Mouse (Mus musculus): ENCODE results near the gene Nupl1. TPM values are rescaled to one million over a fixed set of nuclear protein-coding genes. Genes with fewer than 3 reads are reported as not detected.

Nupl1 gene
- polyA plus RNA-seq, 1 experiment from 2014 or later, result not detected

- H3K4me1 ChIP-seq, result no peaks in the 10 kb centered on the region
- DNase-seq (ENCODE audit: extremely low spot score, low spot score), result no peak
- peaks cover 27% of the 10 kb centered on the region for H3K36me3 ChIP-seq (replicated peaks)
- no peak overlapping the region for H3K4me3 ChIP-seq
- no peak overlapping the region for H3K27ac ChIP-seq
- no peaks in the 10 kb centered on the region for H3K9me3 ChIP-seq
- no peaks in the 10 kb centered on the region for H3K27me3 ChIP-seq (ENCODE audit: poor library complexity, severe bottlenecking)
- WGBS, result 84% methylated on average over 1 of the region's 1 CpGs
Observed at GRCm38 (mm10) chr14:60214040-60214439, 37.2 kb downstream of the Nupl1 start.

- Histone ChIP-seq H3K36me3 (replicated peaks) (no peaks in the 10 kb centered on the region), H3K27me3 (ENCODE audit: poor library complexity, severe bottlenecking) (no peaks in the 10 kb centered on the region), H3K4me1 (peaks cover 11% of the 10 kb centered on the region), H3K9me3 (no peaks in the 10 kb centered on the region), H3K27ac (no peak overlapping the region), H3K4me3 (no peak overlapping the region)
- DNase-seq (ENCODE audit: extremely low spot score, low spot score), result no peak
- 90% methylated on average over 7 of the region's 7 CpGs for WGBS
Observed at GRCm38 (mm10) chr14:60209166-60209565, 42.1 kb downstream of the Nupl1 start.

GRCm38 (mm10) chr14:60204993-60205392 lies 46.2 kb downstream of the Nupl1 start:
- peaks cover 11% of the 10 kb centered on the region for H3K4me1 ChIP-seq
- H3K27me3 ChIP-seq (ENCODE audit: poor library complexity, severe bottlenecking), result no peaks in the 10 kb centered on the region
- H3K27ac ChIP-seq, result no peak overlapping the region
- no peak overlapping the region for H3K4me3 ChIP-seq
- H3K36me3 ChIP-seq (replicated peaks), result no peaks in the 10 kb centered on the region
- H3K9me3 ChIP-seq, result no peaks in the 10 kb centered on the region
- 94% methylated on average over 6 of the region's 6 CpGs for WGBS
- no peak for DNase-seq (ENCODE audit: extremely low spot score, low spot score)

GRCm38 (mm10) chr14:60196884-60197283 lies 54.3 kb downstream of the Nupl1 start, which contains the start of gene Atp8a2:
Gene Atp8a2, minus strand, starts transcription at chr14:60197179.
- H3K9me3 ChIP-seq, result no peaks in the 10 kb centered on the region
- 90% methylated on average over 7 of the region's 7 CpGs for WGBS
- no peak within 1 kb of the TSS for H3K4me3 ChIP-seq

GRCm38 (mm10) chr14:60195999-60196398 lies 55.2 kb downstream of the Nupl1 start:
- Histone ChIP-seq H3K27ac (no peak overlapping the region), H3K9me3 (0 out of 2 replicates have a peak, but pooled peaks cover 4% of the 10 kb centered on the region), H3K36me3 (replicated peaks) (no peaks in the 10 kb centered on the region), H3K4me1 (no peaks in the 10 kb centered on the region), H3K27me3 (ENCODE audit: poor library complexity, severe bottlenecking) (no peaks in the 10 kb centered on the region), H3K4me3 (no peak overlapping the region)
- 89% methylated on average over 5 of the region's 5 CpGs for WGBS
- DNase-seq (ENCODE audit: extremely low spot score, low spot score), result no peak

More at GRCm38 (mm10) chr14:60196884-60197283, 54.3 kb downstream of the Nupl1 start, which contains the start of gene Atp8a2:
- H3K27ac ChIP-seq, result no peak within 1 kb of the TSS
- H3K4me1 ChIP-seq, result no peaks in the 10 kb centered on the region
- no peaks in the 10 kb centered on the region for H3K27me3 ChIP-seq (ENCODE audit: poor library complexity, severe bottlenecking)
- DNase-seq (ENCODE audit: extremely low spot score, low spot score), result no peak
- no peaks in the 10 kb centered on the region for H3K36me3 ChIP-seq (replicated peaks)

GRCm38 (mm10) chr14:60194606-60195005 lies 56.6 kb downstream of the Nupl1 start:
- Histone ChIP-seq H3K4me3 (no peak overlapping the region), H3K27me3 (ENCODE audit: poor library complexity, severe bottlenecking) (no peaks in the 10 kb centered on the region), H3K27ac (no peak overlapping the region), H3K36me3 (replicated peaks) (no peaks in the 10 kb centered on the region), H3K9me3 (0 out of 2 replicates have a peak, but pooled peaks cover 5% of the 10 kb centered on the region), H3K4me1 (no peaks in the 10 kb centered on the region)
- 81% methylated on average over 1 of the region's 1 CpGs for WGBS
- DNase-seq (ENCODE audit: extremely low spot score, low spot score), result no peak

- no peak for DNase-seq (ENCODE audit: extremely low spot score, low spot score)
- 90% methylated on average over 5 of the region's 5 CpGs for WGBS
Observed at GRCm38 (mm10) chr14:60189771-60190170, 61.5 kb downstream of the Nupl1 start.

GRCm38 (mm10) chr14:60188201-60188825 lies 62.9 kb downstream of the Nupl1 start:
- Histone ChIP-seq H3K9me3 (0 out of 2 replicates have a peak, but pooled peaks cover 5% of the 10 kb centered on the region), H3K27ac (no peak overlapping the region), H3K27me3 (ENCODE audit: poor library complexity, severe bottlenecking) (no peaks in the 10 kb centered on the region), H3K4me1 (no peaks in the 10 kb centered on the region), H3K4me3 (no peak overlapping the region), H3K36me3 (replicated peaks) (no peaks in the 10 kb centered on the region)
- no peak for DNase-seq (ENCODE audit: extremely low spot score, low spot score)
- 76% methylated on average over 5 of the region's 5 CpGs for WGBS

More at GRCm38 (mm10) chr14:60189771-60190170, 61.5 kb downstream of the Nupl1 start:
- H3K27me3 ChIP-seq (ENCODE audit: poor library complexity, severe bottlenecking), result no peaks in the 10 kb centered on the region
- H3K4me3 ChIP-seq, result no peak overlapping the region
- 0 out of 2 replicates have a peak, but pooled peaks cover 5% of the 10 kb centered on the region for H3K9me3 ChIP-seq
- no peak overlapping the region for H3K27ac ChIP-seq
- H3K36me3 ChIP-seq (replicated peaks), result no peaks in the 10 kb centered on the region
- H3K4me1 ChIP-seq, result no peaks in the 10 kb centered on the region

GRCm38 (mm10) chr14:60181306-60181705 lies 69.9 kb downstream of the Nupl1 start:
- Histone ChIP-seq H3K4me3 (no peak overlapping the region), H3K27ac (no peak overlapping the region), H3K4me1 (peaks cover 17% of the 10 kb centered on the region), H3K36me3 (replicated peaks) (no peaks in the 10 kb centered on the region), H3K9me3 (no peaks in the 10 kb centered on the region), H3K27me3 (ENCODE audit: poor library complexity, severe bottlenecking) (peaks cover 37% of the 10 kb centered on the region)
- 97% methylated on average over 2 of the region's 2 CpGs for WGBS
- no peak for DNase-seq (ENCODE audit: extremely low spot score, low spot score)

- H3K36me3 ChIP-seq (replicated peaks), result no peaks in the 10 kb centered on the region
- no peak overlapping the region for H3K4me3 ChIP-seq
- WGBS, result 49% methylated on average over 2 of the region's 2 CpGs
- no peak for DNase-seq (ENCODE audit: extremely low spot score, low spot score)
- no peaks in the 10 kb centered on the region for H3K9me3 ChIP-seq
- H3K27me3 ChIP-seq (ENCODE audit: poor library complexity, severe bottlenecking), result peaks cover 63% of the 10 kb centered on the region
- H3K4me1 ChIP-seq, result peaks cover 17% of the 10 kb centered on the region
- H3K27ac ChIP-seq, result no peak overlapping the region
Observed at GRCm38 (mm10) chr14:60178571-60178955, 72.7 kb downstream of the Nupl1 start.

GRCm38 (mm10) chr14:60177614-60178570 lies 73.3 kb downstream of the Nupl1 start:
- peak overlapping the region; percentile 64 for H3K4me3 ChIP-seq
- H3K27me3 ChIP-seq (ENCODE audit: poor library complexity, severe bottlenecking), result peaks cover 63% of the 10 kb centered on the region
- H3K4me1 ChIP-seq, result peaks cover 19% of the 10 kb centered on the region
- 20% methylated on average over 36 of the region's 37 CpGs for WGBS
- DNase-seq (ENCODE audit: extremely low spot score, low spot score), result peak; percentile 34
- H3K9me3 ChIP-seq, result no peaks in the 10 kb centered on the region
- no peaks in the 10 kb centered on the region for H3K36me3 ChIP-seq (replicated peaks)
- H3K27ac ChIP-seq, result peak overlapping the region; percentile 76

- DNase-seq (ENCODE audit: extremely low spot score, low spot score), result peak; percentile 44
- peak overlapping the region; percentile 64 for H3K4me3 ChIP-seq
- peaks cover 63% of the 10 kb centered on the region for H3K27me3 ChIP-seq (ENCODE audit: poor library complexity, severe bottlenecking)
- peaks cover 27% of the 10 kb centered on the region for H3K4me1 ChIP-seq
- WGBS, result 1% methylated on average over 84 of the region's 84 CpGs
- H3K9me3 ChIP-seq, result no peaks in the 10 kb centered on the region
- no peaks in the 10 kb centered on the region for H3K36me3 ChIP-seq (replicated peaks)
- H3K27ac ChIP-seq, result peak overlapping the region; percentile 76
Observed at GRCm38 (mm10) chr14:60176891-60177613, 74.2 kb downstream of the Nupl1 start.
